Mouse (Mus musculus): ENCODE results near the gene Nsun6.
A peak's percentile ranks its signal among the peaks of the same experiment; 100 is the strongest.

Nsun6 gene

DNA sequence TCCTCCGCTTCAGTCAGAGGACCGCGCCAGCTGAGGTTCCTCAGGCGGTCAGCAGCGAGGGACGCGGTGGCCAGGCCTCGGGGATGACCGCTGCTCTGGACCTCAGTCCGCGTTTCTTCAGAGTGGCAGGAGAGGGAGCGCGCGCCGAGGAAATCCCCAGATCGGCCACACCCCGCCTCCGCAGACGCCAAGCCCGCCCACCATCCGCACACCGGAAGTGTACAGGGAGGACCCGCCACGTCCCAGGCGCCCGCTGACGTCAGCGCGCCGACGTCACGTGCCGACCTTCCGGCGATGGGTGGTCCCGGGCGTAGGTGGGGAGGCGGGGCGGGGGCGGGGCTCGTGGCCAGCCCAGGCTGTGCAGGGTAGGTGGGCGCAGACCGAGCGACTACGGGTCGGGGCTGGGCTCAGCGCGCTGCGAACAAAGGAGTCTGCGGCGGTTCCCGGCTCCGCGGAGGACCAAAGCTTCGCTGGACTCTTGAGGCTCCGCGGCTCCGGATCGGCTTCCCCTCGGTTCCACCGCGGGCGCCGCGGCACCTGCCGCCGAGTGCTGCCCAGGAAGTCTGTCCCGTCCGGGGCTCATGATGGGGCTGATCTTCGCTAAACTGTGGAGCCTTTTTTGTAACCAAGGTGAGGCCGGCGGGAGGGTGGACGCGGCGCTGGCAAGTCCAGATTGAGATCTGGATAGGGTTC, at the start of gene Nsun6:
Gene Nsun6, minus strand, starts transcription at position 125 of the 693 bp plus-strand sequence.
- DNase-seq (ENCODE audit: low spot score), result peak; percentile 94

DNA sequence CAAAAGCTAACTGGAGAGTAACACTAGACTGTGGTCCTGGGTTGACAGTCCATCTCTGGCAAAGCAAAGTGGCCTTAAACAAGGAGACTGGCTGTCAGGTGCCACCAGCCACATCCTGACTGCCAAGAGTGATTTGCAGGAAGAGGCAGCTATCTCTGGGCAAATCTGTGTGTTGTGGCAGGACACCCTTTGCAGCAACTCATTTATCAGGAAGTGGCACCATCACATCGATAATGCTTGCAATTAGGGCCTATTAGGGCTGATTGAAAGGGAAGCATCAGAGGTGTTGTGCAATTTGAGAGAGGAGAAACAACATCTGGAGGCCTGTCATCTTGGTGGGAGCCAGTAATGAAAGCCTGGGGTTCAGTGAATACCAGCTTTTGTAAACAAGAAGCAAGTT, 49.5 kb upstream of the Nsun6 start:
- DNase-seq (ENCODE audit: low spot score), result no peak

- DNase-seq (ENCODE audit: low spot score), result peak; percentile 53
Observed at GRCm38 (mm10) chr2:15096514-15097090, 41.7 kb upstream of the Nsun6 start.

DNA sequence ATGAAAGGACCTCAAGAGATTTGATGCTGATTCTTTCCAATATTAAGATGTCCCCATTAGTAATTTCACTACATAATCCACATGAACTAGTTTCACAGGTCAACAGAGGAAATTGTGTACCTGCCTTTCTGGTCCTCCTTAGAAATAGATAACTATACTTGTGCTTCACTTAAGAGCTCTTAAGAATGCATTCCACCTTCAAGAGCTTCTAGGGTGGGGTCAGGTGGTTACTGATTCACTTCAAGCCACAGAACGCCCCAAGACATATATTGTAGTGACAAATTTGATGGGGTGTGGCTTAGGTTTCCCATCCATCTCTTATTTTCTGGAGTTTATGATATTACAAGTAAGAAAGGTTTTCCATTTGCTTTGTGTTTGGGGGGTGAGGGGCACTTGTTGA, 32.4 kb upstream of the Nsun6 start:
- DNase-seq (ENCODE audit: low spot score), result no peak

DNA sequence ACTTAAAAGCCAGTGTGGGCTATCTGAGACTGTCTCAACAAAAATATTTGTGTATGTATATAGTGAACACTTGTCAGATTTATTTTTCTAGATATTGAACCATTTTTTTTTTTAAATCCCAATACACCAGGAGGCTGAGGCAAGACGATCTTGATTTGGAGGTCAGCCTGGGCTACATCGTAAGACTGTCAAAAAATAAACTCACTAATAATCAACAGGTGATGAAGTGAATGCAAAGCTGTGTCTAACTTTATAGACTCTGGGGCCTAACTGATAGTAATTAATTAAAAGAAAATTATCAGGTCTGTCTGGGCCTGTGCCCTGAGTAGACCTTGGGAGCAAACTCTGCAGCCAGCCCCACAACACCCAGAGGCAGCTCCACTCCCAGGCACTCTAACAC, 28.8 kb upstream of the Nsun6 start:
- DNase-seq (ENCODE audit: low spot score), result no peak

GRCm38 (mm10) chr2:15067091-15067490, 12.2 kb upstream of the Nsun6 start:
- no peak for DNase-seq (ENCODE audit: low spot score)

- peak; percentile 39 for DNase-seq (ENCODE audit: low spot score)
Observed at GRCm38 (mm10) chr2:15065447-15065846, 10.6 kb upstream of the Nsun6 start.

DNA sequence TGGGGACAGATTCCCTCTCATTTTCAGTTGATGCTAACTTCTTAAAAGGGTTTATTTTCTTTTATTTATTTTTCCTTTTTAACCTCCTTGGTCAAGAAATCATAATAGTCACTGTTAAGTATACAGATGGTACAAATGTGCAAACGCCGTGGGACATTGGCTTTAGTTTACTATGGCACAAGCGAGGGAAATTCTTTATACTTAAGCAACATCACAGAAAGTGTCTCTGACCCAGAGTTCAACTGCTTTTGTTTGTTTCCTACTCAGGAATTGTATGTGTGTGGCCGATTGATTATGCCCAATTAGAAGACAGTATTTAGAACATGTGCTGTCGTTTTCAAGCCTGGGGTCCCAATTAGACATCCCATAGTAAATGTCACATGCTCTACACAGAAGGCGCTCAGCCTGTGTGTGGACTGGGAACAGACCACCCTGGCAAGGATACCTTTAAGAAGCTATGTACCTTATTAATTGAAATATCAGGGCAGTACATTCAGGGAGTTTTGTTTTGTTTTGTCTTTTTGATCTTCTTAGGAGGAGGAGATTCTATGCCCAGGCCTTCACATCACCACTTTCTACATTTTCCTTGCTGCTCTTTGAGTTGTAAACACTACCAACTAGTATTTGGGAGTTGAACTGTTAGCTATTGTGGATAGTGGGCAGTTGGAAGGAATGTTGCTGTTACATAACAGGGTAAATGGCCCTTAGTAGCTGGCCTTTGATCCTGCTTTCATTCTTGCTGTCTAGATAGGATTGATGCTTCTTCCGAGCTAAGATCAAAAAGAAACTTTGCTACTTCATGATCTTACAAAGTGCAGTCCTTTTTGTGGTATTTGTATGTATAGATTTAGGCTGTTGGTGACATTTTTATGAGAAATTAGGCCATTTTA, 9.8 kb upstream of the Nsun6 start:
- DNase-seq (ENCODE audit: low spot score), result no peak

DNA sequence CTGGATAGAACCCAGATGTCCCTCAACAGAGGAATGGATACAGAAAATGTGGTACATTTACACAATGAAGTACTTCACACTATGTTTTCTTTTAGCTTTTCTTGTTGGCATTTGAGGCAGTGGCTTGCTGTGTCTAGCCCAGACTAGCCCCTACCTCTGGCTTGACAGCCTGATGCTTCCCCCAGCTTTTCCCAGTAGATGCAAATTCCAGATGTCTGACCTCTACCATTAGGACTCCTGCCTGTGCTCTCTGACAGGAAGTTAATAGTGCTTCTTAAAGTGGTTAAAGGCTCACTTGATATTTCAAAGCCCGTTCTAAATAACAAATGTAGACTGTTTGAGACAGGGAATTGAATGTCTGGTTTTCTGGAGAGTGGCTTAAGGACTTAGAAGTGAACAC, 8.9 kb upstream of the Nsun6 start:
- no peak for DNase-seq (ENCODE audit: low spot score)

- no peak for DNase-seq (ENCODE audit: low spot score)
Observed at GRCm38 (mm10) chr2:15060856-15061255, 6.0 kb upstream of the Nsun6 start.

DNA sequence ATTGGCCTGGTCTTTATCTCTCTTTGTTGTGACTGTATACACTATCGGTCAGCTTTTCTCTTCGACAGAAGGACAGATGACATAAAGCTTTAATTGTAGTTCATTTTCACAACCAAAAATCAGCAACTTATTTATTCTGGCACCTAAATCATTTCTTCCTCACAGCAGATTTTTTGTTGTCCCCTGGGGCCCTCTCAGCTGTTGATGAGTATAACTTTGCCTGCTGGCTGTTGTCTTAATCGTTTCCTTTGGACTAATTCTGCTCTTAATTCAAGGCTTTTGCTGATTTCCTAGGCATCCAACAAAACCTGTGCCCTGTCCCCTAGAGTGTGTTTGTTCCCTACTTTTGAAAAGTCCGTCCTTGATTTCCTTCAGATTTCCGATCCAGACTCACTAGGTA, 3.4 kb upstream of the Nsun6 start:
- DNase-seq (ENCODE audit: low spot score), result peak; percentile 24

DNA sequence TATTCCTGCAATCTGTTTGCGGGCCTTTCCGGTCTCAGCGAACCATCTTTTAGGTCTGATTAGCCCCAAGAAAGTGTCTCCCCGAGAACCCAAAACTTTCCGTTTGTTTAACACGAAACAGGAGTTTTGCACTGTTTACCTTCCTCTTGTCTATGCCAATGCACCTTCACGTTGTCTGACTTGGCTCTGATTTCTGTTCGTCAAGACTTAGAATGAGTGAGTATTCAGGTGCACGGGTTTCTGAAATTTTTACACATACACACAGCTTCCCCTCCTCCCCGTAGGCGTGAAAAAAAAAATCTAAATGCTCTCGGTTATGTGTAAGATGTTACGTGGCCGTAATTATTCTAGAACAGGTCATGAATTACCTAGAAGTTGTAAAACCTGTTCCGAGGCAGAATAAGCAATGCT, 877 bp upstream of the Nsun6 start:
- DNase-seq (ENCODE audit: low spot score), result peak; percentile 35

- no peak for DNase-seq (ENCODE audit: low spot score)
Observed at GRCm38 (mm10) chr2:15054496-15054895, 373 bp downstream of the Nsun6 start.

- DNase-seq (ENCODE audit: low spot score), result peak; percentile 97
Observed at GRCm38 (mm10) chr2:15049117-15049873, 5.6 kb downstream of the Nsun6 start, which contains the start of gene Arl5b. TSS of gene Arl5b (plus strand) at chr2:15049395.

GRCm38 (mm10) chr2:15040326-15040725, 14.5 kb downstream of the Nsun6 start:
- no peak for DNase-seq (ENCODE audit: low spot score)

- DNase-seq (ENCODE audit: low spot score), result no peak
Observed at GRCm38 (mm10) chr2:15038705-15039104, 16.2 kb downstream of the Nsun6 start.

DNA sequence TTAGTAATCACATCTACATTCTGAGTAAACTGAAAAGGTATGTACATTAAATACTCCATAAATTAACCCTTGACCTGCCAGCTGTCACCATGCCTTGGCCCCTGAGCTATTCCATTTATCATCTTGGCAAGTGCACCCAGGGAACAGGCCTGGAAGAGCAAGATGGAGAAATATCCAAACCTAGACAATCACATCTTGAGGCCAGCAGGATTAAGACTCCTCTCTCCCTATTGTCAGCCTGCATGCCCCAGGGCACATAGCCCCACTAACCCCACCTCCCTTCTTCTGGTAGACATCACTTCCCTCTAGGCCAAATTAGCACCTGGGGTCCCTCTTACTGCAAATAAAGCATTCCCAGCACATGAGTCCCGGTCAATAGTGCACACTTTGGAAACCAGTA, 27.1 kb downstream of the Nsun6 start:
- no peak for DNase-seq (ENCODE audit: low spot score)

DNA sequence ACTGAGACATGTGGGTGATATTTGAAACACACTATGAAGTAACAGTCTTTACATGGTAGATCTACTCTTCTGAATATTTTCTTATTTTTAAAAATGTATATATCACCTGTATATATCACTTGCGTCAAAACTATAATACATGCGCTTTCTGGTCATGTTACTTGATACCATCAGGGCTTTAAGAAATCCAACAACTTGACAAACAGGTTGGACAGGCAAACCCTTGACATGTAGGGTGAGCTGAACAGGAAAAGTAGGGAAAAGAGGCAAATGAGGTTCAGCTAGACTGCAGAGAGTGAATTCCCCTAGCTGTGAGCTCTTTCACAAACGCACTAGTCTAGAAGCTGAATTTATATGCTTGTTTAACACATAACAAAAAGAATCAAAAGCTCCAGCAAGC, 28.1 kb downstream of the Nsun6 start:
- DNase-seq (ENCODE audit: low spot score), result no peak

GRCm38 (mm10) chr2:15008072-15008471, 46.8 kb downstream of the Nsun6 start:
- no peak for DNase-seq (ENCODE audit: low spot score)

GRCm38 (mm10) chr2:15007531-15007930, 47.3 kb downstream of the Nsun6 start:
- DNase-seq (ENCODE audit: low spot score), result no peak

GRCm38 (mm10) chr2:14997836-14998235, 57.0 kb downstream of the Nsun6 start:
- no peak for DNase-seq (ENCODE audit: low spot score)

- no peak for DNase-seq (ENCODE audit: low spot score)
Observed at GRCm38 (mm10) chr2:14996036-14996435, 58.8 kb downstream of the Nsun6 start.
